Mouse (Mus musculus): ENCODE measurements around the gene Camk2d. TPM values are rescaled to one million over a fixed set of nuclear protein-coding genes. Genes with fewer than 3 reads are reported as not detected.
A peak's percentile ranks its signal among the peaks of the same experiment; 100 is the strongest.

Gene Camk2d
- polyA plus RNA-seq, 2 experiments from 2014 or later: 41.6 to 80.5 TPM

GRCm38 (mm10) chr3:126652361-126652760 lies 56.3 kb downstream of the Camk2d start:
- ATAC-seq: no peak

GRCm38 (mm10) chr3:126653118-126653517 lies 57.0 kb downstream of the Camk2d start:
- no peak for ATAC-seq

DNA sequence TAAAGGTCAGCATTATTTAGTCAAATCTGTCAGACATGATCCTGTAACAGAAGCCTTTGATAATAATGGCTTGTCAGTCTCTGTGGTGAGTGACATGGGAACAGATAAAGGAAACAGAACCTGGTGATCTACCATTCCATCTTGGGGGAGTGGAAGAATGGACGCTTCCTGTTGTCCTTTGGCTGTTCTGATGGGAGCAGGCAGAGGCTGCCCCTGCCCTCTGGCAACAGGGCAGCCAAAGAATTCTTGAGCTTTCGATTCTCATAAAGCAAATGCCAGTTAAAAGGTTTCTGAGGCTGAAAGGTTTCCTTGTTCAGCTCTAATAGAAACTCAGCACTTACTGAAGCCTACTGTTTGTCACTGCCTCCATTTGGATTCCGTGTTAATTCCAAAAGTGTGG lies 60.1 kb downstream of the Camk2d start:
- no peak for ATAC-seq

DNA sequence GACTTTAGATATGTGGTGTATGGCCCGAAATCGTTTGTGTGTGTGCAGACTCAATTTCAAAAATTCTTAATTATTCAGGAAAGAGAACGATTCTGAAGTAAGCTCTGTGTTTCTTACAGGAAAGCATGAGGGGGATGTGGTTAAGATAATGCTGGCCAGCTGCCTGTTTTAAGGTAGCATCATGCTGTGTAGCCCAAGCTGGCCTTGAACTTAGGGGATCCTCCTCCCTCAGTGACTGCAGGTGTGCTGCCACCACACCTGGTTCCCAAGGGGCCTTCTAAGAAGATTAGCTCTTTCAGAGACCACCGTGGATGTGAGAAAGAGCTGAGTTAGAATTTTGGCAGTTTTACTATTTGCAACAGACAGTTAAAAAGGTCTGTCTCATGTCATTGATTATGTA lies 61.8 kb downstream of the Camk2d start:
- ATAC-seq: peak; percentile 15

DNA sequence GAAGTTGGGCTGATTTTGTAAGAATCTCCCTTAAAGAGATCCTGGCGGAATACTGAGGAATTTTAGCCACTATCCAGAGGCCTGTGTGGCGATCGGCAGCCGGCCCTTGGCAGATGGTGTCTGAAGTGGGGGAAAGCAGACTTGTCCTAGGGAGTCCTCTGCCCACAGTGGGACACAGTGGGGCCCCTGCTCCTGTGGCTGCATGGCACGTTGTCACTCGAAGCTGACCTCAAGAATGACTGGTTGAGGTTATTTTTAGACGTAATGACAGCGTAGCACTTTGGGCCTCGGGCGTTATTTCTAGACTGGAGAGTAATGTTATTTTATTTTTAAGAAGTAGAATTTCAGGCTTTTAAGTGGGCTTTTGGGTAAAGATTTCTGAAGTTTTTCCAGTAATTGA lies 62.7 kb downstream of the Camk2d start:
- ATAC-seq: no peak

DNA sequence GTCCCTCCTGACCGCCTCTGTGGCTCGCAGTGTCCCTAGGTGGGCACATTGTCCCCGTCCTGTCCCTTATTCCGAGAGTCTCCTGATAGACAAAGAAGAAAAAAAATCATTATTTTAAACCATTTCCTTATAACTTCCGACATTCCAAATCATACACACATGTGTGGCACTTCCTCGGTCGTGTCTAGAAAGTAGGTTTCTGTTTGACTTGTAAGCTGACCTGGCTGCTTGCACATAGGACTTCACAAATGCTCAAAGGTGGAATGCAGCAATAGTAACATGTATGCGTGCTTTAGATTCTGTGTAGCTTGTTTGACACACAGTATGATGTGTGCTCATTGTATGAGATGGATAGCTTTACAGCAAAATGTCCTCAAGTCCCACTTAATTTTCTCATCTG lies 63.1 kb downstream of the Camk2d start:
- no peak for ATAC-seq

- ATAC-seq: peak; percentile 28
Measured at GRCm38 (mm10) chr3:126659832-126660564, 63.9 kb downstream of the Camk2d start.

GRCm38 (mm10) chr3:126660575-126660974 lies 64.5 kb downstream of the Camk2d start:
- peak; percentile 69 for ATAC-seq

GRCm38 (mm10) chr3:126660986-126661385 lies 64.9 kb downstream of the Camk2d start:
- ATAC-seq: peak; percentile 5

GRCm38 (mm10) chr3:126661920-126662319 lies 65.8 kb downstream of the Camk2d start:
- peak; percentile 50 for ATAC-seq

DNA sequence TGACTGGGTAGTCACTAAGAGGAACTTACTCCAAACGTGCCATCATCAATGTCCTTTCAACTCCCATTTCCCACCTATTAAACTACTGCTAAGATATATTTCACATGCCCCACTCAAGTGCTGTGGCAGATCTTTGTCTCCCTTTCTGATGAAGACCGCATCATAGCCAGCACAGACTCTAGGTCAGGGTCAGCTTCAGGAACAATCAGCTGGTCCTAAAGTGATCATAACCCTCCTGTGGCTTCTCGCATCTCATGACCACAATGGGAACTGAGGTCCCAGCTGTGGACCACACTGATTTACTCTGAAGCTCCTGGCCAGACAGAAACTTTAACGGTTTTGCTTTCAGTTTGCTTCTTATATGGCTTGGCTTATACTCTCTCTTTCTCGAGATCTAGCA lies 67.3 kb downstream of the Camk2d start:
- ATAC-seq: peak; percentile 9

DNA sequence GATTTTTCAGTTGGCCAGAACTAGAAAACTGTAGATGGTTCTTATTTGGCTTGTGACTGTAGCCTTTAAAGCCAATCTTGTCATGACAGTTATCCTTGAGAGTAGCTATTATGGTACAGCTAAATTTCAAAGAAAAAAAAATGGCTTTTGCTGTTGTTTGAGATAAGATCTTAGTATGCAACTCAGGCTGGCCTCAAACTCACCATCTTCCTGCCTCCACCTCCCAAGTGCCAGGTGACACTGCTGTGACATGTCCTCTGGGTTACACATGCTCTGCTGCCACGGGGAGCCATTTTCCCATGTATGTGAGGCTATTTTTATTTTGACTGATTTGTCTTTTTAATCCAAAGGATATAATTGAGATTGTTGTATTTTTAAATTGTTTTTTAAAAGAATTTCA lies 69.8 kb downstream of the Camk2d start:
- ATAC-seq: peak; percentile 15

- ATAC-seq: no peak
Measured at GRCm38 (mm10) chr3:126667019-126667418, 70.9 kb downstream of the Camk2d start.

- no peak for ATAC-seq
Measured at GRCm38 (mm10) chr3:126667451-126667850, 71.3 kb downstream of the Camk2d start.

GRCm38 (mm10) chr3:126668123-126668522 lies 72.0 kb downstream of the Camk2d start:
- ATAC-seq: no peak

DNA sequence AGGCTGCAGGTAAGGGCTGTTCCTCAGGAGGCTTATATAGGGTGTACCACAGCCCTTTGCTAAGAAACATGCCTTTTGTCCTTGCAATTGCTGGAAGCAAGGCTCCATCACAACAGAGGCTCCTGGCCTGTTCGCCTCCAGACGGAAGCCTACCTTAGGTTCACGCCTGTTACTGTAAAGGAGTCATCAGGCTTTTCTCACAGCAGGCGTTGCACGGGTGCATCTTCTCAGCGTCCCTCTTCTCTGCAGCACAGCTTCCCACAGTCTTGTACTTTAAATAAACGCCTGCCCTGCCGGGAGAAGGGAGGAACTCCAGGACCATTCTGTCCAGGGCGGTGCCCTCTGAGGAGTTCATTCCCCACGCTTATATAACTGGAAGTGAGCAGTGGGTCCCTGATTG lies 72.6 kb downstream of the Camk2d start:
- ATAC-seq: no peak

- no peak for ATAC-seq
Measured at GRCm38 (mm10) chr3:126670413-126670812, 74.3 kb downstream of the Camk2d start.

DNA sequence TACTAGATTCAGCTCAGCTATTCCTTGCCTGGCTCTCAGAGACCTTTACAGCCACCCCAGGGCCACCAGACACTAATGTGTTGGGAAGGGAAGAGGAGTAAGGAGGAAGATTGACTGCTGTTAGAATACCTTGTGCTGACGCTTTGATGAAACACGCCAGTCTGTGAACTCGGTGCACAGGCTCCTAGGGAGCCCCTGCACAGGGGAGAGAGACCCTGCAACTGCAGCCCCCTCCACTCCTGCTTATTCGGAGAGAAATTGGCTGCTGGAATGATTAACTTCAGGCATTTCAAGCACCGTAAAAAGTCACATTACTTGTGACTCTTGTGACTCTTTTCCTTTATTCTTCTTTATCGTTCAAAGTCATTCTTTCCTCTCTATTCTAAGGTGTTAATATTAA lies 75.2 kb downstream of the Camk2d start:
- ATAC-seq: no peak

DNA sequence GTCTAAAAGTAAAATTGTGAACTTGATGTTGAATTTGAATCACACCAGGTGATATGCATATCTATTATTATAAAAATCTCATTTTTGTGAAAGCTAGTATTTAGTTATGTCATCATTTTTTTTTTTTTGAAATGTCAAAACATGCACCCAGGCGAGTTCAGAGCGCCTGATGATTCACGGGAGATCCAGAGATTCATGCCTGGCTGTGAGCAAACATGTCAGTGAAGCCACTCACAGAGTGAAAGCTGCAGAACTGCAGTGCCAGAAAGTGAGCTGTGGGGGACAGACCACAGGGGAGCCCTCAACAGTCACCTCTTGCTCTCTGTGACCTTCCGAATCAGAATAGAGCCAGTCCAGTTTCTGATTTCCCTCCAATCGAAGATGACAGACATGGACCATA lies 84.9 kb downstream of the Camk2d start:
- ATAC-seq: no peak

DNA sequence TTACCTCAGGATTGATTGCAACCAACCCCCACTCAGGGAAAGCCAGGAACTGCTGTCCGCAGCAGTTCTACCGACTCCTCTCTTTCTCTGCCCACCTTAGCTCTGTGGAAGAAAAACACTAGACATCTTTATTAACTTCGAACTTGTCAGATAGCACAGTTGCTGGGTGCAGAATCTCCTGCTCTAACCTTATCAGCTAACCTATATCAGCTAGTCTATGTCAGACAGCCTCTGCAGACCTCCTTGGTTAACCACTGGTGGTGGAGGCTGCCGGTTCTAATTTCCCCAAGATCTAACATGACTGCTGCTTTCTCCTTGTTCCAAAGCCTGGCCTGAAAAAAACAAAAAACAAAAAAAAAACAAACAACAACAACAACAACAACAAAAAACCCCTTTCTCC lies 85.9 kb downstream of the Camk2d start:
- ATAC-seq: no peak

GRCm38 (mm10) chr3:126685363-126685762 lies 89.3 kb downstream of the Camk2d start:
- ATAC-seq: no peak

DNA sequence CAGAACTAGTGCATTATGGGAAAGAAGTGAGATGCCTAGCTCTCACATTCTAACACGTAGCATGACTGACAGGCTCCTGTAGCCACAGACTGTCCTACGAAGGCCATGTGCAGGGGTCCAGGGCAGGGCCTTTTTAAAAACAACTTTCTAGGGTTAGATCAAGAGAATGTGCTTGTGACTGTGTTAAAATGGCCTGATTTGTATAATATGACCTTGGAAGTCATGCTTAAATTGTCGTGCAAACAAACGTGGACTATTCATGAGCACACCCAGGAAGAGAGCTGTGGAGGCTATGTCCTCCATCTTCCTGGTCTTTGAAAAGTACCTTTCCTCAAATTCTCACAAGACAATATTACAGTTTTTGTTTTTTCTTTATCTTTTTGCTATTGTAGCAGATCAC lies 91.0 kb downstream of the Camk2d start:
- ATAC-seq: no peak

GRCm38 (mm10) chr3:126688516-126688915 lies 92.4 kb downstream of the Camk2d start:
- ATAC-seq: no peak

DNA sequence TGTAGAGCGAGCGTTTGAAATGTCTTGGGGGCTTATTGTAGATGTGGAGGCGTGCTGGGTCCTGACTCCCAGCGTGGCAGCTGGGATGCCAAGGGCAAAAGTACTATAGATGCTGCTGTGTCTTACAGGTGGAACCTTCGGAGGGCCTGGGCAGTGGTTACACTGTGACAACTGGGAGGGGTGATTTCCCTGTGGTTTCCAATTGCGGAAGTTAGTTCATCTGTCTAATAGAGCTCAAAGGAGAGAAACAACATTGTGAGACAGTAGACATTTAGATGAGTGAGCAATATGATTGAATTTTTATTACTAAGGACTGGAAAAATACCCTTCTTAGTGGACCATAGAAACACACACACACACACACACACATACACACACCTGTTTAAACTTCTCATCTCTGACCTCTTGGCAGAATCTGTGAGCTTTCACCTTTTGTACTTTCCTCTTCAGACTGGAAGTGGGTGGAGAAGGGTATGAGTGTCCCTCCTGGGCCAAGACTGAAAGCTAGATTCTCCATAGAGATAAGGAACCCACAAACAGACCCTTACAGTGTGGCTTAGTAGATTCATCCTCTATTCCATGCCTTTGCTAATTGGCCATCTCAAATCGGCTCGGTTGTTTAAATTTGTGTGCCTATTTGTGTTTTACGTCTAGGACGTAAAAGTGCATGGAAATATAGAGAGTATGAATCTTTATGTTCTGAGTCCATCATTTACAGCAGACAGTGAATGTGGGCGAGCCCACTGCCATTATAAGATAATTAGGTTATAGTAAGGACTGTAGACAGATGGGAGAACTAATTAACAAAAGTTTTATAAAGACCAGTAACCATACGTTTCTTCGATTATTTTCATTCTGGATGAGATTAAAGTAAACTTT lies 94.8 kb downstream of the Camk2d start:
- ATAC-seq: peak; percentile 70

Data from activated CD4-positive, CD25-positive, alpha-beta regulatory T cell, adult 4 months (primary cell).